Mouse (Mus musculus) erythroblast, embryonic 14.5 days (primary cell): Measurements from ENCODE around the gene Cyb561d1.

Source experiments
- GATA1 ChIP-seq: IDR thresholded peaks from 2 replicates; pipeline ENCODE4 v1.6.1; 2012; ENCODE audit warnings: low read length, inconsistent platforms, mixed read lengths
- TAL1 ChIP-seq: IDR thresholded peaks from 3 replicates; pipeline ENCODE4 v1.6.1; 2012; ENCODE audit warnings: low read length, inconsistent platforms, mixed read lengths

DNA sequence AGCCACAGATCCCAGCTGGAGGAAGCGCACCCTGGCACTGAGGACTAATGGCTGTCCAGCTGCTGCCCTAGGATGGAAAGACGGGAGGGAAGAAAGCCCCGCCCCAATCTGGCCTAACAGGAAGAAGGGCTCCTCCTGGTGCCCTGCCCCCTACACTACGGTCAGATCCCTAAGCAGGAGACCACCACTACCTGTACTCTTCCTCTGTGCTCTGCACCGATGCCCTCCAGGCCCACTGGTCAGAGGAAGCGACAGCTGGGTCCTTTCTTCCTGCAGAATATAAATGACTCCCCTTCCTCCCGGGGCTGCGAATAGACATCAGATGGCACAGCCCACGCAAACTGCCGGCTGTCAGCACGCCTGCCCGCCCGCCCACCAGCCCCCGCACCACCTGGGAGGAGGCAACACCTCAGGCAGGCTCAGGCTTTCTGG lies 3.9 kb downstream of the Cyb561d1 start:
- no peak for TF ChIP-seq GATA1
- TF ChIP-seq TAL1, result no peak
